Mouse (Mus musculus): ENCODE data around the gene Suclg2. TPM values are rescaled to one million over a fixed set of nuclear protein-coding genes. Genes with fewer than 3 reads are reported as not detected.

Suclg2 gene
- polyA plus RNA-seq, 1 experiment from 2014 or later: 103 TPM

DNA sequence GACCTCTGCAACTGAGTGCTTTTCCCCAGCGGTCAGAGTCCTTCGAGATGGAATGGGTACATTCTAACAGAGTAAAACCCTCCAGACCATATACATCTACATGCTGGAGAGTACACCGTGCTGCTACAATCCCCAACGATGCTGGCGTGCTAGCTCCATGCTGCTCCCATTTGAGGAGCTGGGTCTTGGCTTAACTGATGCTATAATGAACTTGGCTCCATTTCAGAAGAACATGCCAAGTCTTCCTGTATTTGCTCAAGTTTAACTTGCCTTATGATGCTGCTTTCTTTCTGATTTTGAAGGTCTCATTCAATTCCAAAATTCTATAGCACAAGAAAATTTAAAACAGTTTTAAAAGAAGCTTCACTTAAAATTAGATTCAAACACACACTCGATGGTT lies 162.3 kb downstream of the Suclg2 start:
- WGBS: 93% methylated on average over 6 of the region's 6 CpGs
- Histone ChIP-seq H3K9ac (ENCODE audit: low read length) (no peak overlapping the region), H3K4me1 (replicated peaks; ENCODE audit: control insufficient read depth, insufficient read depth, low read length) (no peaks in the 10 kb centered on the region), H3K9me3 (ENCODE audit: control insufficient read depth, low read length) (no peaks in the 10 kb centered on the region), H3K4me3 (ENCODE audit: low read depth, low read length) (no peak overlapping the region), H3K27me3 (replicated peaks; ENCODE audit: control insufficient read depth, insufficient read depth, low read length) (no peaks in the 10 kb centered on the region), H3K4me2 (ENCODE audit: low read length) (no peak overlapping the region), H3K36me3 (ENCODE audit: control insufficient read depth, insufficient read depth, low read length) (no peaks in the 10 kb centered on the region), H3K27ac (ENCODE audit: low read depth) (no peak overlapping the region)
- ATAC-seq (replicated peaks; ENCODE audit: low FRiP score, low TSS enrichment, low read depth): no peak
- DNase-seq (ENCODE audit: low spot score): no peak

DNA sequence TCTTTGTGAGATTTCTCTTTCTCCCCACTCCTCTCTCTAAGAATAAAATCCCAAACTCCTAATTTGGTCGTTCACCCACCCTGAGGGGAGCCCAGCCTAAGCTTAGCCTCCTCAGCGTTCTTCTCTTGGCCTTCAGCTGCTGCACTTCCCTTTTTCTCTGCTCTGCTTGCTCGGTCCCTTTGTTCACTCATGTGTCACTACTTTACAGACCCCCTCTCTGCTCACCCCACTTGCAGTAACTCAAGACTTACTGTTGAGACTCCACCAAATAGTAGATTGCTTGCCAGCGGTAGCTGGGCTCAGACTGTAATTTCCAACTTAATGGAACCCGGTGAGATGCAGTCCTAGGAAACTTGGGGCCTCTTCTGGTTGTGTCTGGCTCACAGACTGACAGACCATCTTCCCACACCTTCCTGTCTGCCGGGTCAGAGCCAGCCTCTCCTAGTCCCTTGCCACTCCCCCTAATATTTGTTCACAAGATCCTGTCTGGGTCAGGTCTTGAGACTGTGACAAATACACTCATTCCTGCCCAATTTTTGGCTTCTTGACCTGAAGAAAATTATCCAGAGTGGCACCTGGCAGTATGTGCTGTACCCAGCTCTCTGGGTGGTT lies 166.2 kb downstream of the Suclg2 start:
- H3K27ac ChIP-seq (ENCODE audit: low read depth): no peak overlapping the region

GRCm38 (mm10) chr6:95551000-95551399 lies 167.6 kb downstream of the Suclg2 start:
- Histone ChIP-seq H3K4me1 (replicated peaks; ENCODE audit: control insufficient read depth, insufficient read depth, low read length) (no peaks in the 10 kb centered on the region; the same call in 1 of the 2 replicates), H3K9ac (ENCODE audit: low read length) (no peak overlapping the region), H3K36me3 (ENCODE audit: control insufficient read depth, insufficient read depth, low read length) (no peaks in the 10 kb centered on the region), H3K9me3 (ENCODE audit: control insufficient read depth, low read length) (no peaks in the 10 kb centered on the region), H3K4me2 (ENCODE audit: low read length) (no peak overlapping the region), H3K27ac (ENCODE audit: low read depth) (no peak overlapping the region), H3K27me3 (replicated peaks; ENCODE audit: control insufficient read depth, insufficient read depth, low read length) (no peaks in the 10 kb centered on the region), H3K4me3 (ENCODE audit: low read depth, low read length) (no peak overlapping the region)
- WGBS: 59% methylated on average over 4 of the region's 4 CpGs
- ATAC-seq (replicated peaks; ENCODE audit: low FRiP score, low TSS enrichment, low read depth): no peak
- no peak for DNase-seq (ENCODE audit: low spot score)

More for the DNA sequence above, 166.2 kb downstream of the Suclg2 start:
- no peak overlapping the region for H3K9ac ChIP-seq (ENCODE audit: low read length)
- H3K9me3 ChIP-seq (ENCODE audit: control insufficient read depth, low read length): no peaks in the 10 kb centered on the region
- H3K4me2 ChIP-seq (ENCODE audit: low read length): no peak overlapping the region
- no peak overlapping the region for H3K4me3 ChIP-seq (ENCODE audit: low read depth, low read length)
- WGBS: 70% methylated on average over 6 of the region's 6 CpGs
- ATAC-seq (replicated peaks; ENCODE audit: low FRiP score, low TSS enrichment, low read depth) (no peak), DNase-seq (ENCODE audit: low spot score) (no peak)
- no peaks in the 10 kb centered on the region for H3K4me1 ChIP-seq (replicated peaks; ENCODE audit: control insufficient read depth, insufficient read depth, low read length)
- H3K36me3 ChIP-seq (ENCODE audit: control insufficient read depth, insufficient read depth, low read length): no peaks in the 10 kb centered on the region
- H3K27me3 ChIP-seq (replicated peaks; ENCODE audit: control insufficient read depth, insufficient read depth, low read length): no peaks in the 10 kb centered on the region

DNA sequence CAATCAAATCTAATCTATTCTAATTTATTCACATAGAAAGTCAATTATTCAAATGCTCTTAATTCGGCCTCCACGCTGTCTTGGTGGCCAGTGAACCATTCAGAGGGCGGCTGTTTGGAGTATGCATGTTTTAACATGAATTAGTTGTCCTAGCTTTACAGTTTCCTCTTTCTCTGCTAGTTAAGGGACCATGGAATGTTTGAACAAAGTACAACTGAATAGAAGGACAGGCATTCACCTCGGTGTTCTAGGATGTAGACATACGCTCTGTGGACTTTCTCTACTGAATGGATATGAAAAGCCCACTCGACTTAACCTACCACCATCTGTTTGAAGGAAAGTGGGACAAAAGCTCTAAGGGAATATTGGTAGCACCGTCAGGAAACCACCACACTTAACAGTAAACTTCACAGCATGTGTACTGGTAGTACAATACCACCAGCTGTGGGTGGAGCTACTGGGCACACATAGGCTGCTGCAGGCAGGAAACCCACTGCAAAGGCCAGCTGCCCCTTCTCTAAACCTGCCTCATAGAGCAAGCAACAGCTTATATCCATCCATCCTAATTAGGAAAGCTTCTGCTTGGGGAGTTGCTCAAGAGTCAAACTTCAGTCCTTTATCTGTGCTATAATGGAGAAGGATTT lies 172.3 kb downstream of the Suclg2 start:
- ATAC-seq (replicated peaks; ENCODE audit: low FRiP score, low TSS enrichment, low read depth): no peak
- DNase-seq (ENCODE audit: low spot score): no peak
- Histone ChIP-seq H3K9me3 (ENCODE audit: control insufficient read depth, low read length) (no peaks in the 10 kb centered on the region), H3K9ac (ENCODE audit: low read length) (no peak overlapping the region), H3K4me2 (ENCODE audit: low read length) (no peak overlapping the region), H3K27me3 (replicated peaks; ENCODE audit: control insufficient read depth, insufficient read depth, low read length) (no peaks in the 10 kb centered on the region), H3K27ac (ENCODE audit: low read depth) (no peak overlapping the region), H3K4me1 (replicated peaks; ENCODE audit: control insufficient read depth, insufficient read depth, low read length) (no peaks in the 10 kb centered on the region; the same call in 1 of the 2 replicates), H3K36me3 (ENCODE audit: control insufficient read depth, insufficient read depth, low read length) (no peaks in the 10 kb centered on the region), H3K4me3 (ENCODE audit: low read depth, low read length) (no peak overlapping the region)
- 85% methylated on average over 7 of the region's 7 CpGs for WGBS

DNA sequence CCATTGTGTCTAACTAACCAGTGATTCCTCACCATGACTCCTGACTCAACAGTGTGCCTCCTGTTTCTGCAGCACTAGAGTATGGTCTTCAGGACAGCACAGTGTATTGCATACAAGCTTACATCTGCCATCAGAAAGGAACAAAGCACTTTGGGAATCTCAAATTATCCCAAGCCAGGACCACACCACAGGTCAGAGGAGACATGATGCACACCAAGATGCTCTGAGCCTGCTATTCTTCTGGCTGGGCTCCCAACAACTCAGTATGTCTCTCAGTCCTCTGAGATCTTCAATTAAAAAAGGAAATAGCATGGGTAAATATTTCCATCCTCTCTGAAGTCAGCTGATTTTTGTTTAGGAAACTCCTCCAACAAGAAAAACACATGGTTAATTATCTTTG lies 172.9 kb downstream of the Suclg2 start:
- no peak overlapping the region for H3K4me2 ChIP-seq (ENCODE audit: low read length)
- H3K9me3 ChIP-seq (ENCODE audit: control insufficient read depth, low read length): no peaks in the 10 kb centered on the region
- H3K27me3 ChIP-seq (replicated peaks; ENCODE audit: control insufficient read depth, insufficient read depth, low read length): no peaks in the 10 kb centered on the region
- H3K4me3 ChIP-seq (ENCODE audit: low read depth, low read length): no peak overlapping the region
- ATAC-seq (replicated peaks; ENCODE audit: low FRiP score, low TSS enrichment, low read depth): no peak
- no peak for DNase-seq (ENCODE audit: low spot score)
- H3K27ac ChIP-seq (ENCODE audit: low read depth): no peak overlapping the region
- no peaks in the 10 kb centered on the region; the same call in 1 of the 2 replicates for H3K4me1 ChIP-seq (replicated peaks; ENCODE audit: control insufficient read depth, insufficient read depth, low read length)
- H3K9ac ChIP-seq (ENCODE audit: low read length): no peak overlapping the region
- H3K36me3 ChIP-seq (ENCODE audit: control insufficient read depth, insufficient read depth, low read length): no peaks in the 10 kb centered on the region

DNA sequence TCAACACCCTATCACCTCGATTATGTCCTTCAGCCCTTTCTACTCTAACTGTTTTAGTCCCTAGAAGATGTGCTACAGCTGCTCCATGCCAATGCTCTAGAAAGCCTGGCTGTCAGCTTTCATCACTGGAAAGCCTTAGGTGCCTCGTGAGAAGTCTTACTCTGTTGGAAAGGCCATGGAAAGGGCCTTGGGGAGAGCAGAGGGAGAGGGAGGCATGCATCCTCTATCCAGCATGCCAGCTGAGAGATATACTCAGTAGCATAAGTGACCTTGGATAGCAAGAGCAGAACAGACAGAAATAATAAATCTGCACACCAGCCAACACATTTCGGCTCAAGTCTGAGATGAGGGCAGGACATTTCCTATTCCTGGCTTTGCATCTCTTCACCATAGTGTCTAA lies 173.3 kb downstream of the Suclg2 start:
- Histone ChIP-seq H3K9me3 (ENCODE audit: control insufficient read depth, low read length) (no peaks in the 10 kb centered on the region), H3K27me3 (replicated peaks; ENCODE audit: control insufficient read depth, insufficient read depth, low read length) (no peaks in the 10 kb centered on the region), H3K4me2 (ENCODE audit: low read length) (no peak overlapping the region), H3K27ac (ENCODE audit: low read depth) (no peak overlapping the region), H3K9ac (ENCODE audit: low read length) (no peak overlapping the region), H3K4me1 (replicated peaks; ENCODE audit: control insufficient read depth, insufficient read depth, low read length) (no peaks in the 10 kb centered on the region; the same call in 1 of the 2 replicates), H3K4me3 (ENCODE audit: low read depth, low read length) (no peak overlapping the region), H3K36me3 (ENCODE audit: control insufficient read depth, insufficient read depth, low read length) (no peaks in the 10 kb centered on the region)
- DNase-seq (ENCODE audit: low spot score): no peak
- 81% methylated on average over 3 of the region's 3 CpGs for WGBS
- no peak for ATAC-seq (replicated peaks; ENCODE audit: low FRiP score, low TSS enrichment, low read depth)

- no peak overlapping the region for H3K4me2 ChIP-seq (ENCODE audit: low read length)
- WGBS: 61% methylated on average over 3 of the region's 3 CpGs
- H3K27me3 ChIP-seq (replicated peaks; ENCODE audit: control insufficient read depth, insufficient read depth, low read length): no peaks in the 10 kb centered on the region
- ATAC-seq (replicated peaks; ENCODE audit: low FRiP score, low TSS enrichment, low read depth): no peak
- no peak overlapping the region for H3K27ac ChIP-seq (ENCODE audit: low read depth)
- no peak for DNase-seq (ENCODE audit: low spot score)
- no peaks in the 10 kb centered on the region for H3K9me3 ChIP-seq (ENCODE audit: control insufficient read depth, low read length)
- no peaks in the 10 kb centered on the region for H3K36me3 ChIP-seq (ENCODE audit: control insufficient read depth, insufficient read depth, low read length)
- H3K4me1 ChIP-seq (replicated peaks; ENCODE audit: control insufficient read depth, insufficient read depth, low read length): no peaks in the 10 kb centered on the region
- H3K9ac ChIP-seq (ENCODE audit: low read length): no peak overlapping the region
- H3K4me3 ChIP-seq (ENCODE audit: low read depth, low read length): no peak overlapping the region
These were observed 183.4 kb downstream of the Suclg2 start for GRCm38 (mm10) chr6:95535191-95535590.

- H3K4me1 ChIP-seq (replicated peaks; ENCODE audit: control insufficient read depth, insufficient read depth, low read length): no peaks in the 10 kb centered on the region
- WGBS: 25% methylated on average over 2 of the region's 2 CpGs
- H3K36me3 ChIP-seq (ENCODE audit: control insufficient read depth, insufficient read depth, low read length): no peaks in the 10 kb centered on the region
- H3K4me2 ChIP-seq (ENCODE audit: low read length): no peak overlapping the region
- H3K4me3 ChIP-seq (ENCODE audit: low read depth, low read length): no peak overlapping the region
- no peaks in the 10 kb centered on the region for H3K27me3 ChIP-seq (replicated peaks; ENCODE audit: control insufficient read depth, insufficient read depth, low read length)
- H3K9ac ChIP-seq (ENCODE audit: low read length): no peak overlapping the region
- no peaks in the 10 kb centered on the region for H3K9me3 ChIP-seq (ENCODE audit: control insufficient read depth, low read length)
- no peak overlapping the region for H3K27ac ChIP-seq (ENCODE audit: low read depth)
- ATAC-seq (replicated peaks; ENCODE audit: low FRiP score, low TSS enrichment, low read depth) (no peak), DNase-seq (ENCODE audit: low spot score) (no peak)
These were observed 198.8 kb downstream of the Suclg2 start for GRCm38 (mm10) chr6:95519846-95520245.

- no peaks in the 10 kb centered on the region for H3K4me1 ChIP-seq (replicated peaks; ENCODE audit: control insufficient read depth, insufficient read depth, low read length)
- no peak overlapping the region for H3K4me2 ChIP-seq (ENCODE audit: low read length)
- no peaks in the 10 kb centered on the region for H3K36me3 ChIP-seq (ENCODE audit: control insufficient read depth, insufficient read depth, low read length)
- H3K27me3 ChIP-seq (replicated peaks; ENCODE audit: control insufficient read depth, insufficient read depth, low read length): no peaks in the 10 kb centered on the region
- 73% methylated on average over 2 of the region's 2 CpGs for WGBS
- H3K9ac ChIP-seq (ENCODE audit: low read length): no peak overlapping the region
- no peaks in the 10 kb centered on the region for H3K9me3 ChIP-seq (ENCODE audit: control insufficient read depth, low read length)
- H3K4me3 ChIP-seq (ENCODE audit: low read depth, low read length): no peak overlapping the region
- no peak overlapping the region for H3K27ac ChIP-seq (ENCODE audit: low read depth)
- DNase-seq (ENCODE audit: low spot score) (no peak), ATAC-seq (replicated peaks; ENCODE audit: low FRiP score, low TSS enrichment, low read depth) (no peak)
These were observed 200.2 kb downstream of the Suclg2 start for GRCm38 (mm10) chr6:95518406-95518805.

All from intestine, embryonic 14.5 days (tissue).